Mouse (Mus musculus): ENCODE data around the gene Fsd1. TPM values are rescaled to one million over a fixed set of nuclear protein-coding genes. Genes with fewer than 3 reads are reported as not detected.

Gene Fsd1
- total RNA-seq, 1 experiment from 2014 or later: not detected

DNA sequence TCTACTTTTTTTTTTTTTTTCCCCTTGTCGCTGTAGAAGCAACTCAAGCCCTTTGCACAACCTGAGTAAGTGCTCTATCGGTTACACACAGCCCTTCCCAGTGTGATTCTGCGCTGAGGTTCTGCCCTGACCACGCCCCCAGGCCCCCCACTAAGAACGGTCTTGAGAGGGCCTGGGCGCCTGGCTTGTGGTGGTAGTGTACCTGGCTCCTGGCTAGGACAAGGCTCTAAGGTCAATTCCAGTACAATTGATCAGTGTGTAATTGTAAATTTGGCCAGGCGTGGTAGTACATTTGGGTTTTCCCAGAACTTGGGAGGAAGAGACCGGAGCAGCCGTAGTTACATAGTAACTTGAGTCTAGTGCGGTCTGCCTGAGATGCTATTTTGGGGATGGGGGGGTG, 20.6 kb downstream of the Fsd1 start:
- ATAC-seq (replicated peaks; ENCODE audit: insufficient number of reproducible peaks, low FRiP score, low TSS enrichment, poor library complexity, severe bottlenecking): no peak

DNA sequence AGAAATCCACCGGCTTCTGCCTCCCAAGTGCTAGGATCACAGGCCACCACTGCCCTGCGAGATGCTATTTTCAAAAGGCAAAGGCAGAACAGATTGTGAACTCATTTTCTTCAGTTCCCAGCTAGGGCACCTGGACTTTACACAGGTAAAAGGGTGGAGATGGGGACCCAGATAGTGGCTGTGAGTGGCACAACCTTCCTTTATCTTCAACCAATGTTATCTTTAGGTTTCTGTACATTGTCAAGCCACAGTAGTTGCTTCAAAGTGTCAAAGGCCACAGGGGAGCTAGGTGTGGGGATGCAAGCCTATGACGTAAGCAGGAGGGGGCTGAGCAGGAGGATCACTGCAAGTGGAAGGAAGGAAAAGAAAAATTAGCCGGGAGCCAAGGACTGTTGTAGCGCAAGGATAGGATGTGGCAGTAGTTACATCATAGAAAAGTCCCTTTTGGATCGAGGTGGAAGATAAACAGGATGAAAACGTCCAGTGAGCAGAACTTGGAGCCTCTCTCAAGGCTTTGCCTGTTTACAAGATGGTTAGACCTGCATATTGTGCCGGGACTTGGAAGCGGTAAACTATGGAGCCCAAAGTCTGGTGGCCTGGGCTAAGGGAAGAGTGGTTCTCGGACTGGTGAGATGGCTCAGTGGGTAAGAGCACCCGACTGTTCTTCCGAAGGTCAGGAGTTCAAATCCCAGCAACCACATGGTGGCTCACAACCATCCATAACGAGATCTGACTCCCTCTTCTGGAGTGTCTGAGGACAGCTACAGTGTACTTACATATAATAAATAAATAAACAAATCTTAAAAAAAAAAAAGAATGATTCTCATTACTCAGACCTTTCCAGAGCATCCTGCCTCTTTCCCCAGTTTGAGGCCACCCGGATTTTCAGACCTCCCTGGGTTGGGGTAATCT, 21.4 kb downstream of the Fsd1 start:
- ATAC-seq (replicated peaks; ENCODE audit: insufficient number of reproducible peaks, low FRiP score, low TSS enrichment, poor library complexity, severe bottlenecking): no peak

DNA sequence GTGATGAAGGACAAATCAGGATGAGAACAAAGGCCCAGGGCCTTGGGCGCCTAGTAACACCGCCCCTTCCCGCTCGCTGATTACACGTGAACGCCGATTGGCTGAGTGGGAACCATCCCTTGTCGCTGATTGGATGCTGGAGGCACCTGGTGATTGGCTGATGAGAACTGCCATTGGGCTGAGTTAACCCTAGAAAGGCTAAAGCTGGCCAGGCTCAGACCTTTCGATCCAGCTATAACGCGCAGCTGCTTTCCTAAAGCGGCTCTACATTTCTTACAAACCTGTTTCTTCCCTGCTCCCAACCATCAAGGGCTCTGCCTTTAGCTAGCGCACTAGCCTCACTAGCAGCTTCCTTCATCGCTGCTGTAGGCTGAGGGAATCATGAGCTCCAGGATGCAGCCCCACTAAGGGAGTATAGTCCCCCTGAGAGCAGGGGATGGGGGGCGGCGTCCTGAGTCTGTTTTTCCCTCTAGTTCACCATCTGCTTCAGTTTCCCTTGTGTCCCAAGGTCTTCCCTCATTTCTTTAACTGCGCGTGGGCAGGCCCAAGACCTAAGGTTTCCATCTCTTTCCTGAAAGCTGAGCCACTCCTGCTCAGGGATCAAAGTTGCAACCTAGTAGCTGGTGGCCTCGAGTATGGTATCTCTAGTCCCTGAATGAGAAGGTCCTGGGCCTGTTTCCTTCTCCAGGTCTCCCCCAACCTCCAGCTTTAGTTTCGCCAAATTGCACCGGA, 22.2 kb downstream of the Fsd1 start:
- ATAC-seq (replicated peaks; ENCODE audit: insufficient number of reproducible peaks, low FRiP score, low TSS enrichment, poor library complexity, severe bottlenecking): peak; percentile 88

GRCm38 (mm10) chr17:56009088-56009961, 23.0 kb downstream of the Fsd1 start:
- ATAC-seq (replicated peaks; ENCODE audit: insufficient number of reproducible peaks, low FRiP score, low TSS enrichment, poor library complexity, severe bottlenecking): peak; percentile 81

GRCm38 (mm10) chr17:56009962-56010240, 23.6 kb downstream of the Fsd1 start:
- no peak for ATAC-seq (replicated peaks; ENCODE audit: insufficient number of reproducible peaks, low FRiP score, low TSS enrichment, poor library complexity, severe bottlenecking)

GRCm38 (mm10) chr17:56010255-56010654, 23.9 kb downstream of the Fsd1 start:
- ATAC-seq (replicated peaks; ENCODE audit: insufficient number of reproducible peaks, low FRiP score, low TSS enrichment, poor library complexity, severe bottlenecking): no peak

DNA sequence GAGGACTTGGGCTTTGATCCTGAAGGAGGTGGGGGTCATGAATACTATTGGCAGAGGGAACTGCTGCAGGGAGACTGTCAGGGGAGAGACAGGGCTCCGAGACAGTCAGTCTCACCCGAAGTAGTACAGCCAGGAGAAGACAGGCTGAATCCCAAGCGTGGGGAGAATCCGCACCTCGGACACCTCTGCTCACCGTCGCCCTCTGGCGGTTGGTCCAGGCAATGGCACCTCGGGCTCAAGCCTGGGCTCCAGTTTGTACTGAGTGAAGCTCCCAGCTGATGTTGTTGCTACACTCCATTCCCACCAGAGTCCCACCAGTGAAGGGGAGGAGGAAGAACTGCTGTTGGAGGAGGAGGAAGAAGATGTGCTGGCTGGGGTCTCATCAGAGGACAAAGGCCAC, 24.4 kb downstream of the Fsd1 start:
- ATAC-seq (replicated peaks; ENCODE audit: insufficient number of reproducible peaks, low FRiP score, low TSS enrichment, poor library complexity, severe bottlenecking): peak; percentile 41; the same call in 1 of the 2 replicates

GRCm38 (mm10) chr17:56011441-56011840, 25.1 kb downstream of the Fsd1 start:
- ATAC-seq (replicated peaks; ENCODE audit: insufficient number of reproducible peaks, low FRiP score, low TSS enrichment, poor library complexity, severe bottlenecking): no peak

- no peak for ATAC-seq (replicated peaks; ENCODE audit: insufficient number of reproducible peaks, low FRiP score, low TSS enrichment, poor library complexity, severe bottlenecking)
Measured at GRCm38 (mm10) chr17:56015293-56015692, 29.0 kb downstream of the Fsd1 start.

DNA sequence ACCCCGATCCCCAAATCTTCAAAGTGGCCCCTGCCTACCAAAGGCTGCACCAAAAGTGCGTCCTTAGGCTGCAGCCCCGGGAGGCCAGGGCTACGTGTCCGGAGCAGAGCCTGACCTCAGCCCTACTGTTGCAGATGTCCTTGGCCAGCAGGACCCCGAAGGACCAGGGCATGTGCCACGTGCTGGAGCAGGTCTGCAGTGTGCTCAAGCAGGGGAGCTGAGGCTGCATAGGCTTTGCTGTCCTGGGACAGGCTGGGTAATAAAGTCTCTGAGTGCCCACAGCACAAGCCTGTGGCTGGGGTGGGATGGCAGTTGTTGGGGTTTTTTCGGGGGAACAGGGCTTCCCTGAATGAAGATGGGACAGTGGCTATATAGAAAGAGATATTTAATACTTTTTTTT, 30.1 kb downstream of the Fsd1 start:
- no peak for ATAC-seq (replicated peaks; ENCODE audit: insufficient number of reproducible peaks, low FRiP score, low TSS enrichment, poor library complexity, severe bottlenecking)

DNA sequence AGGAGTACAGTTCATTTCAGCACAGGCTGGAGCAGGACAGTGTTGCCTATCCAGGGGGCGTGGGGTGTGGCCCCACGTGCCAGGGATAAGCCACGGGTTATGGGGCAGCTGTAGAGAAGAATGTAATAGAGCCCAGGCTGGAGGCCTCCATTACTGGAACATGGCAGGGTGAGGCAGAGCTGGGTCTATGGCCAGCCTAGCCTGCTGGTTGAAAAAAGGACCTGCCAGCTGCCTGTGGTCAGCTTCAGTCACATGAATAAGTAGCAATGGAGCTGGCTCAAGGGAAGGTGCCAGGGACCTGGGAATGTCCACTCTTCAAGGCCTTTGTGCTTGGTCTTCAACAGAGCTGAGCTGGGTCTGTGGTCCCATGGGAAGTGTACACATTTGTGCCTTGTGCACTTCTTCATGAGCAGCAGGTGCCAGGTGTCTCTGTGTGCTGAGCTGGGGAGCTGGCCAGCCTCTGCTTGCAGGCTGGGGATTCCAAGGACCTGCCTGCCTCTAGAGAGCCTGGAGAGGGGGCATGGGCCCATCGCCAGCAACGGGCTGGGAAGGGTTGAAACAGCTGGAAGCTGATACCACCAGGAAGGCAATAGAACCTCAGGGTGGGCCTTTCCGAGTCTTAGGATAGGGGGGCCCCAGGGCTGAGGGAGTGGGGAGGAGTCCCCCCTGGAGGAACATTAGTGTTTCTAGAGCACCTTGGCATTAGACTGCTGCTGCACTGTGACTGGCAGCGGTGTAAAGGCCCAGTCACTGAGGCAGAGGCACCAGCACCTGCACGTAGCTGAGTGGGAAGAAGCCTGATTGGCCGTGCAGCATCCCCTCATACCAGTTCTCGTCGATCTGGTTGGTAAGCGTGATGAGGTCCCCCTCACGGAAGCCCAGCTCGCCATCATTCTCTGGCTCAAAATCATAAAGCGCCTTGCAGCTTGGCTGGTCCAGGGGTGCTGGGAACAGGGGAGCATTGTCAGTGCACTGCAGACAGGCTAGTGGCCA, 30.8 kb downstream of the Fsd1 start:
- ATAC-seq (replicated peaks; ENCODE audit: insufficient number of reproducible peaks, low FRiP score, low TSS enrichment, poor library complexity, severe bottlenecking): no peak

GRCm38 (mm10) chr17:56017848-56018247, 31.5 kb downstream of the Fsd1 start:
- no peak for ATAC-seq (replicated peaks; ENCODE audit: insufficient number of reproducible peaks, low FRiP score, low TSS enrichment, poor library complexity, severe bottlenecking)

DNA sequence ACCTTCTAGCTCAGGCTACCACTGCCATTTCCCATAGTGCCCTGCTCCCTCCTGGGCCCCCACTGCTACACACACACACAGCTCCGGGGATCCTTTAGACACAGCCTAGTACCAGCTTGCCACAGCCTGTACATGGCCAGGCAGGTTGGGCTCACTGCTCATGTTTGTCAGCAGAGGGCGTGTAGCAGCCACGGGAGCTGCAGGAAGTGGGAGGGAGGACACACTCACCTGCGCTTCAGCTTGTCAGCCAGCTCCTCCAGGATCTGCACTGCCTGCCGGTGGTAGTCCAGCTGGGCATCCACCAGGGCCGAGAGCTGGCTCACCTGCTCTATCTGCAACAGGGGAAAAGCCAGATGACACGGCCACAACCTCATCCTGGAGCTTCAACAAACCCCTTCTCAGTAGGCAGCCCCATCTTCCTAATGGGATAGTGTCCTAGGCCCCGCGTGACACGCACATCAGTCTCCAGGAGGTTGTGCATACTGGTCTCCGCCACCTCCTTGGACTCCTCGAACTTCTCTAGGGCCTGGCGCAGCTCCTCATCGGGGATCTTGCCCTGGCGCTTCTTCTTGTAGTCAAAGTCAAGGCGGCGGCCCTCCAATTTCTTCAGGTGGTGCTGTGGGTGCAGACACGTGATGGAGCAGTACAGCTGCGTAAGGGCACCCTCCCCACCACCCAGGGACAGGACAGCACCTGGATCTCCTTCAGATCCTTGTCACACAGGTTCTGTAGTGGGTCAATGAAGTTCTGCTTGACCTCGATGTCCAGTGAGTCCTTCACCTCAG, 32.2 kb downstream of the Fsd1 start:
- no peak for ATAC-seq (replicated peaks; ENCODE audit: insufficient number of reproducible peaks, low FRiP score, low TSS enrichment, poor library complexity, severe bottlenecking)

DNA sequence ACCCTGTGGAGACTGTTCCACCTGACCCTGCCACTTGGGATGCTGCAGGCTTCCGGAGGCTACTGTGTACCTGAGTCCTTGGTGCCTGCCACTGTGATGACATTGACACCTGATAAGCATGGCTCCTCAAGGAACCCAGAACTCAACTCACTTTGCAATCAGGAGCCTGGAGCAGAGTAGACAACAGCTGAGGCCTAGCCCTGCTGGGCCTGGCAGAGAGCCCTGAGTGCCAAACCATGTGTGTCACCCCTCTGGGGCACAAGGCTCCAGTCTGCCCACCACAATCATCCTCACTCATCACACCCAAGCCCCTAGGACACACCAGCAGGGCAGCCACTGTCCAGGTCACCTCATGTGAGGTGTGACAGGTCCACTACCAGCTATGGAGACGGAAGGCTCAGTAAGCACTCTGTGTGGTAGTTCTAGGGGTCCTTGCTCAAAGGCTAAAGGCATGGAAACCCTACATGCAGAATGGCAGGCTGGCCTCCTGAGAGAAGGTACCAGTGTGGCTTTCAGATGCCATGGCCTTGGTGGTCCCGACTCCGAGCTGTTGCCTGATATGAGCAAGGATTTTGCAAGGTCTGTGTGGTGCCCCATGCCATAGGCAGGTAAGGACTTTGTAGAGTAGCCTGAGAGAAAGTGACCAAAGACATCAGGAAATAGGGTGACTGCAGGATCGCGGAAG, 34.2 kb downstream of the Fsd1 start:
- no peak for ATAC-seq (replicated peaks; ENCODE audit: insufficient number of reproducible peaks, low FRiP score, low TSS enrichment, poor library complexity, severe bottlenecking)

GRCm38 (mm10) chr17:56021161-56021910, 35.0 kb downstream of the Fsd1 start:
- ATAC-seq (replicated peaks; ENCODE audit: insufficient number of reproducible peaks, low FRiP score, low TSS enrichment, poor library complexity, severe bottlenecking): no peak

All from monocyte, adult 5-6 weeks (primary cell).